Mouse (Mus musculus) midbrain, postnatal 0 days (tissue): ENCODE results near the gene Mt4. TPM values are rescaled to one million over a fixed set of nuclear protein-coding genes. Genes with fewer than 3 reads are reported as not detected.
A peak's percentile ranks its signal among the peaks of the same experiment; 100 is the strongest.

Experiments used
- ATAC-seq: fragments of 200-750 bp; cut with Nextera tagmentation; 2 replicates; pipeline ENCODE4 v1.8.0; 2017; ENCODE audit warnings: moderate number of reproducible peaks, mild to moderate bottlenecking, moderate TSS enrichment, moderate library complexity; ENCODE audit not compliant: low FRiP score
- DNase-seq: peaks from one replicate; pipeline ENCODE4 v3.0.0-alpha.2; 2015; ENCODE audit warnings: low spot score
- H3K27ac ChIP-seq: fragments of 300-500 bp; sonication (generic); 2 replicates; pipeline ENCODE4 v1.5.1; 2014; ENCODE audit warnings: low read depth, mild to moderate bottlenecking, low read length, mixed read lengths
- H3K27me3 ChIP-seq: fragments of 300-500 bp; sonication (generic); 2 replicates; pipeline ENCODE4 v1.6.1; 2014; ENCODE audit warnings: low read length, control low read depth, mixed read lengths; ENCODE audit not compliant: insufficient read depth
- H3K36me3 ChIP-seq: fragments of 300-500 bp; sonication (generic); 2 replicates; pipeline ENCODE4 v1.6.1; 2014; ENCODE audit warnings: low read length, control low read depth, mixed read lengths; ENCODE audit not compliant: insufficient read depth
- H3K4me1 ChIP-seq: fragments of 300-500 bp; sonication (generic); 2 replicates; pipeline ENCODE4 v1.6.1; 2014; ENCODE audit warnings: mild to moderate bottlenecking, control low read depth, antibody characterized with exemption, low read length, mixed read lengths; ENCODE audit not compliant: insufficient read depth
- H3K4me2 ChIP-seq: fragments of 300-500 bp; sonication (generic); 2 replicates; pipeline ENCODE4 v1.6.1; 2014; ENCODE audit warnings: low read depth, mild to moderate bottlenecking, low read length, mixed read lengths; ENCODE audit not compliant: poor library complexity, severe bottlenecking
- H3K4me3 ChIP-seq: fragments of 300-500 bp; sonication (generic); 2 replicates; pipeline ENCODE4 v1.5.1; 2014; ENCODE audit warnings: low read depth, mild to moderate bottlenecking, low read length, moderate library complexity
- H3K9ac ChIP-seq: fragments of 300-500 bp; sonication (generic); replicated peaks from 2 replicates; pipeline ENCODE4 v1.6.1; 2014; ENCODE audit warnings: mild to moderate bottlenecking, low read length, moderate library complexity, mixed read lengths; ENCODE audit not compliant: poor library complexity, severe bottlenecking
- H3K9me3 ChIP-seq: fragments of 300-500 bp; sonication (generic); 2 replicates; pipeline ENCODE4 v1.6.1; 2016; ENCODE audit warnings: low read length, control low read depth
- CTCF ChIP-seq: IDR thresholded peaks from 2 replicates; pipeline ENCODE4 v1.5.1; 2016; ENCODE audit warnings: antibody characterized with exemption, mild to moderate bottlenecking
- WGBS: fragments of 180-500 bp; shearing (Covaris S2); extraction: QIAGEN DNeasy Blood & Tissue Kit; methylation state at CpG from one replicate; pipeline ENCODE4 v1.1.7; 2014; 5-methylcytosine and 5-hydroxymethylcytosine counted together
- polyA plus RNA-seq: library from polyadenylated mRNA; unstranded; fragments of >200 nt; fragmentation: Nextera tagmentation; extraction: Ambion mirVana; gene quantifications from 2 replicates; pipeline ENCODE4 v1.2.1, GENCODE M21; 2015
- total RNA-seq: library from RNA; depleted of rRNA; stranded (reverse); fragments of >200 nt; gene quantifications from 2 replicates; pipeline ENCODE4 v1.2.3, GENCODE M21; 2014

The Mt4 gene
- total and polyA plus RNA-seq, 2 experiments from 2014 or later = not detected

- Histone ChIP-seq H3K27me3 (no peaks in the 10 kb centered on the region), H3K36me3 (no peaks in the 10 kb centered on the region), H3K4me1 (no peaks in the 10 kb centered on the region), H3K4me2 (no peak overlapping the region), H3K4me3 (no peak overlapping the region), H3K9ac (no peak overlapping the region), H3K27ac (no peak overlapping the region), H3K9me3 (no peaks in the 10 kb centered on the region)
- no peak for ATAC-seq
- no peak for DNase-seq
- WGBS = 74% methylated on average over 4 of the region's 4 CpGs
- no peak for TF ChIP-seq CTCF
These were observed 3.3 kb downstream of the Mt4 start for GRCm38 (mm10) chr8:94140266-94140795.

- ATAC-seq (no peak), DNase-seq (no peak)
- no peaks in the 10 kb centered on the region for H3K27me3 ChIP-seq
- H3K4me2 ChIP-seq = no peak overlapping the region
- WGBS = 26% methylated on average over 5 of the region's 5 CpGs
- H3K27ac ChIP-seq = no peak overlapping the region; the same call in 1 of the 2 replicates
- no peaks in the 10 kb centered on the region for H3K4me1 ChIP-seq
- no peak overlapping the region for H3K4me3 ChIP-seq
- H3K9me3 ChIP-seq = no peaks in the 10 kb centered on the region
- H3K36me3 ChIP-seq = no peaks in the 10 kb centered on the region
- TF ChIP-seq CTCF = no peak
- H3K9ac ChIP-seq = no peak overlapping the region
These were observed 11.2 kb downstream of the Mt4 start for GRCm38 (mm10) chr8:94148236-94148635.

DNA sequence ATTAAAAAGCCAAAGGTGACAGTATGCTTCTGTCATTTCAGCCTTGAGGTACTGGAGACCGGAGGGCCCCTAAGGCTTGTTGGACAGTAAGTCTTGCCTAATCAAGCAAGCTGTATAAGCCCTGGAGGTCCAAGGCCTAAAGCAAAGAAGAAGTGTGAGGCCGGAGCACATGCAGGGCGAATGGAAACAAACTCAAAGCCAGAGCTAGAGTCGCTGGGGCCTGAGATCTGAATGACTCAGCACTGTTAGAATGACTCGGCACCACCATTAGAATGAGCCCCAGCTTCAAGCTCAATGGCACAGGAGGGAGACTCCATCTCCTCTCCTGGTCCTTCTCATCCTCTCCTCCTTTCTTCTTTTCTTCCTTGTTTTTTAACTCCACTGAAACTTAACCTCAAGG, 13.9 kb downstream of the Mt4 start:
- no peaks in the 10 kb centered on the region for H3K36me3 ChIP-seq
- no peaks in the 10 kb centered on the region for H3K27me3 ChIP-seq
- TF ChIP-seq CTCF = no peak
- H3K4me2 ChIP-seq = no peak overlapping the region
- no peak for ATAC-seq
- no peaks in the 10 kb centered on the region for H3K9me3 ChIP-seq
- H3K9ac ChIP-seq = no peak overlapping the region
- H3K27ac ChIP-seq = no peak overlapping the region
- no peaks in the 10 kb centered on the region for H3K4me1 ChIP-seq
- H3K4me3 ChIP-seq = no peak overlapping the region
- 82% methylated on average over 5 of the region's 5 CpGs for WGBS
- DNase-seq = no peak

DNA sequence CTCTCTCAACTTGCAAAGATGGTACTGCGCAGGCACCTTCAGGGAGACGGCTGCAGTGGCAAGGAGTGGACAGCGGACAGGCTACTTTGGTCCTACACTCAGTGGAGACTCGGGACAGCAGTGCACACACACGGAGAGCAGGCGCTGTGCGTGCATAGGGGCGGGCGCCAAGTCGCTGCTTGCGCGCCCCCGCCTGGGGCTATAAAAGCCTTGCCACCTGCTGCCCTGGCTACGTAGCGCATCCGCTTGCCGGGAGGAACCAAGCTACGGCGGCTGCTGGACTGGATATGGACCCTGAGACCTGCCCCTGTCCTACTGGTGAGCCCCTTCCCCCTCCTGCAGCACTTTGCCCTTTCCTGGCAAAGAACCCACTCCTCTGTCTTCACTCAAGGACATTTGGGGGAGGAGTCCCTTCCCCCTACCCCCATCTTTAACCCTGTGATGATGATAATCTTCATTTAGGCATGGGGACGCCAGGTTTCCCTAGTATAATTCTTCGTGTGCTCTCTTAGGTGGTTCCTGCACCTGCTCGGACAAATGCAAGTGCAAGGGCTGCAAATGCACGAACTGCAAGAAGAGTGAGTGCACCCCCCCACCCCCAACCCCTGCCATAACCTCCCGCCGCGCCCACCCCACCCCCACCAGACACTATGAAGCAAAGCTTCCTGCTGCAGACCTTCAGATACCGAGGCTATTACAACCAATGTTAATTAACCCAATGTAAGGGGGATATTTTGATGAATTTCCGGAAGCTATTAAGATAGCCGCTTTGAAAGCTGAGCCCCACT, 15.7 kb downstream of the Mt4 start, which contains the start of gene Mt3:
TSS of gene Mt3 (plus strand) at position 95 of the 788 bp plus-strand sequence.
- H3K27ac ChIP-seq = peak within 1 kb of the TSS; percentile 71

GRCm38 (mm10) chr8:94153451-94153850, 16.5 kb downstream of the Mt4 start:
- H3K27me3 ChIP-seq = no peaks in the 10 kb centered on the region
- no peaks in the 10 kb centered on the region for H3K36me3 ChIP-seq
- WGBS = 29% methylated on average over 7 of the region's 7 CpGs
- ATAC-seq (no peak), DNase-seq (peak; percentile 26)
- no peak for TF ChIP-seq CTCF
- H3K4me2 ChIP-seq = peak overlapping the region; percentile 77
- peak overlapping the region; percentile 71 for H3K27ac ChIP-seq
- H3K9ac ChIP-seq = peak overlapping the region; percentile 73
- H3K4me3 ChIP-seq = peak overlapping the region; percentile 51
- no peaks in the 10 kb centered on the region for H3K9me3 ChIP-seq
- H3K4me1 ChIP-seq = no peaks in the 10 kb centered on the region

More for the DNA sequence above, 15.7 kb downstream of the Mt4 start, which contains the start of gene Mt3:
- peak; percentile 86 for ATAC-seq
- H3K27me3 ChIP-seq = no peaks in the 10 kb centered on the region
- H3K4me1 ChIP-seq = no peaks in the 10 kb centered on the region
- peak within 1 kb of the TSS; percentile 73 for H3K9ac ChIP-seq
- H3K9me3 ChIP-seq = no peaks in the 10 kb centered on the region
- DNase-seq = peak; percentile 89
- 1% methylated on average over 29 of the region's 29 CpGs for WGBS
- H3K4me2 ChIP-seq = peak within 1 kb of the TSS; percentile 77
- H3K4me3 ChIP-seq = peak within 1 kb of the TSS; percentile 51
- no peaks in the 10 kb centered on the region for H3K36me3 ChIP-seq
- peak; percentile 55 for TF ChIP-seq CTCF

- 47% methylated on average over 6 of the region's 6 CpGs for WGBS
- Histone ChIP-seq H3K4me1 (no peaks in the 10 kb centered on the region), H3K27ac (no peak overlapping the region)
These were observed 17.5 kb downstream of the Mt4 start for GRCm38 (mm10) chr8:94154537-94154936.

More at GRCm38 (mm10) chr8:94154537-94154936, 17.5 kb downstream of the Mt4 start:
- Histone ChIP-seq H3K9me3 (no peaks in the 10 kb centered on the region), H3K4me2 (peak overlapping the region; percentile 77; the same call in 1 of the 2 replicates), H3K9ac (no peak overlapping the region), H3K36me3 (no peaks in the 10 kb centered on the region), H3K27me3 (no peaks in the 10 kb centered on the region), H3K4me3 (no peak overlapping the region; the same call in 1 of the 2 replicates)
- peak; percentile 68 for DNase-seq
- no peak for TF ChIP-seq CTCF
- ATAC-seq = peak; percentile 19; the same call in 1 of the 2 replicates
